Mouse (Mus musculus) ES-E14 (cell line): ENCODE results near the gene Msi2. TPM values are rescaled to one million over a fixed set of nuclear protein-coding genes. Genes with fewer than 3 reads are reported as not detected.

ENCODE experiments used
- DNase-seq: peaks from one replicate; pipeline ENCODE4 v3.0.0-alpha.2; 2013; ENCODE audit warnings: low read depth, low spot score
- H3K27ac ChIP-seq: 2 replicates; pipeline ENCODE4 v1.5.1; 2012; ENCODE audit warnings: low read depth, mild to moderate bottlenecking, low read length, moderate library complexity, mixed read lengths; ENCODE audit not compliant: poor library complexity, insufficient read depth, severe bottlenecking
- H3K36me3 ChIP-seq: 2 replicates; pipeline ENCODE4 v1.6.1; 2012; ENCODE audit warnings: mild to moderate bottlenecking, low read length, moderate library complexity, mixed read lengths; ENCODE audit not compliant: control insufficient read depth, poor library complexity, insufficient read depth, severe bottlenecking
- H3K4me1 ChIP-seq, 2 experiments: fragments of 150-350 bp in 1 of 2; sonication (generic) in 1 of 2; 2 replicates each; pipeline ENCODE4 v1.6.1; 2012; ENCODE audit warnings: low read length in 2 of 2, mild to moderate bottlenecking in 1 of 2, mixed read lengths in 1 of 2; ENCODE audit not compliant: control insufficient read depth in 2 of 2, insufficient read depth in 2 of 2, poor library complexity in 1 of 2
- H3K4me3 ChIP-seq, 2 experiments: fragments of 150-350 bp in 1 of 2; sonication (generic) in 1 of 2; 2 replicates each; pipeline ENCODE4 v1.5.1; 2012; ENCODE audit warnings: low read length in 2 of 2, low read depth in 1 of 2, mild to moderate bottlenecking in 1 of 2, mixed read lengths in 1 of 2; ENCODE audit not compliant: insufficient read depth in 1 of 2, poor library complexity in 1 of 2, severe bottlenecking in 1 of 2
- H3K9ac ChIP-seq: 2 replicates; pipeline ENCODE4 v1.6.1; 2012; ENCODE audit warnings: low read depth, mild to moderate bottlenecking, low read length, mixed read lengths; ENCODE audit not compliant: poor library complexity, insufficient read depth, severe bottlenecking
- H3K9me3 ChIP-seq: fragments of 150-350 bp; sonication (generic); 2 replicates; pipeline ENCODE4 v1.6.1; 2012; ENCODE audit warnings: low read depth, mild to moderate bottlenecking, low read length; ENCODE audit not compliant: control insufficient read depth, insufficient read depth
- CHD2 ChIP-seq: IDR thresholded peaks from 2 replicates; pipeline ENCODE4 v1.6.1; 2014; ENCODE audit warnings: mild to moderate bottlenecking, low read depth, low read length, inconsistent platforms
- HCFC1 ChIP-seq: IDR thresholded peaks from 2 replicates; pipeline ENCODE4 v1.6.1; 2012; ENCODE audit warnings: low read length, inconsistent platforms, borderline replicate concordance; ENCODE audit not compliant: insufficient read depth
- MAFK ChIP-seq: IDR thresholded peaks from 2 replicates; pipeline ENCODE4 v1.6.1; 2014; ENCODE audit warnings: mild to moderate bottlenecking, low read depth, low read length, inconsistent platforms; ENCODE audit not compliant: insufficient read depth
- ZC3H11A ChIP-seq: IDR thresholded peaks from 2 replicates; pipeline ENCODE4 v1.6.1; 2012; ENCODE audit warnings: low read depth, mild to moderate bottlenecking, inconsistent platforms, low read length, borderline replicate concordance
- ZNF384 ChIP-seq: IDR thresholded peaks from 2 replicates; pipeline ENCODE4 v1.6.1; 2012; ENCODE audit warnings: low read depth, low read length, inconsistent platforms
- in situ Hi-C, 2 experiments: fragments of 600-800 bp; cut with MboI; formaldehyde crosslinking; loops; one replicate each; pipeline ENCODE4 v1.15.1; 2025; ENCODE audit warnings: low sequenced_read_pairs in 2 of 2, inconsistent platforms in 1 of 2; ENCODE audit not compliant: unreplicated experiment in 2 of 2
- total RNA-seq: library from RNA; depleted of rRNA; stranded (reverse); fragments of 300-350 nt; gene quantifications from 2 replicates; pipeline ENCODE4 v1.2.3, GENCODE M21; 2012

The Msi2 gene
- total RNA-seq, 1 experiment, result 66.4 TPM

- Histone ChIP-seq H3K36me3 (peaks cover 7% of the 10 kb centered on the region; the same call in 1 of the 2 replicates), H3K9me3 (no peaks in the 10 kb centered on the region), H3K9ac (no peak overlapping the region), H3K4me3 (no peak overlapping the region), H3K4me1 (peaks cover 12 to 33% of the 10 kb centered on the region in 2 experiments), H3K27ac (no peak overlapping the region)
- TF ChIP-seq MAFK, result 0 out of 2 replicates have a peak, but pooled peaks have one; percentile 3
- no peak for TF ChIP-seq CHD2
- DNase-seq, result no peak
- in situ Hi-C loops, result no loop called here
These were observed 339.5 kb downstream of the Msi2 start for GRCm38 (mm10) chr11:88378686-88379339.

GRCm38 (mm10) chr11:88372589-88372988, 345.7 kb downstream of the Msi2 start:
- Histone ChIP-seq H3K4me1 (peaks cover 5 to 7% of the 10 kb centered on the region in 2 experiments; a peak in 3 of 4 replicates), H3K9ac (no peak overlapping the region), H3K9me3 (no peaks in the 10 kb centered on the region), H3K36me3 (peaks cover 6% of the 10 kb centered on the region; the same call in 1 of the 2 replicates), H3K27ac (no peak overlapping the region), H3K4me3 (no peak overlapping the region)
- no peak for DNase-seq
- TF ChIP-seq MAFK, result no peak
- TF ChIP-seq HCFC1, result no peak
- no peak for TF ChIP-seq CHD2
- in situ Hi-C loops, result no loop called here

DNA sequence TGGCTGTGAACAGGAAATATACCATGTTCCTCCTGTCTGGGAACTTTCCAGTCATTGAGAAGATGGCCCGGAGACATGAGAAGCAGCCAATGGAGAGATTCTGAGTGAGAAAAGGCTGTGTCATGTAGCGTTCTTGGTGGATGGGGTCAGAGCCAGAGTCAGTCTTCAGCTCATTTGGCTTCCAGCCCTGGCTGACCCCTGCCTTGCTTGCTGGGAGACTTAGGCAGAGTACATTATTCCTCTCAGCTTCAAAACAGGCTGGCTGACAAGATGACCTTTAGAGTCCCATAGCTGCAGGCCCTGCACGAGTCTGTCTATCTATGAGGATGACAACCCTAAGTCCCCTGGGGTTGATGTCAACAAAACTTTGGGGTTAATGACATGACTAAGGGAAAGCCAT, 348.4 kb downstream of the Msi2 start:
- Histone ChIP-seq H3K4me1 (peaks cover 6 to 8% of the 10 kb centered on the region in 2 experiments; a peak in 2 of 4 replicates), H3K27ac (no peak overlapping the region), H3K36me3 (peaks cover 5% of the 10 kb centered on the region; the same call in 1 of the 2 replicates), H3K9me3 (no peaks in the 10 kb centered on the region), H3K4me3 (no peak overlapping the region), H3K9ac (no peak overlapping the region)
- no peak for TF ChIP-seq HCFC1
- TF ChIP-seq ZC3H11A, result no peak
- no peak for DNase-seq
- in situ Hi-C loops, result no loop called here

DNA sequence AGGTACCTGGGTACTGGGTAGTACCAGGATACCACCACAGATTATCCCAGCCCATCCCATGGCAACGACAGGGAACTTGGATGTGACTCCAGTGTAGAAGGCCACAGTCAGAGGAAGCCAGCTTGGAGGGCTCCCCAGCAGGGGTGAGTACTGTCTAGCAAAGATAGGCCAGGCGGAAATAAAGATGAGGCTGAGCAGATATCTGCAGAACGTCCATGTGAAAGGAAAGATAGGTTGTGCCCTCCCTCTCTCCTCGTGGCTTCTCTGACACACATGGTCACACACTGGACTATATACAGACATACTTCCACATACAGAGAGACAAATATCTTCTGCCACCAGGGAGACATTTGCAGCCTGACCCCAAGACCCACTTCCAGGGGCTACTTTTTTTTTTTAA, 350.8 kb downstream of the Msi2 start:
- no peak overlapping the region for H3K9ac ChIP-seq
- DNase-seq, result no peak
- no peaks in the 10 kb centered on the region for H3K9me3 ChIP-seq
- no peak overlapping the region for H3K4me3 ChIP-seq
- TF ChIP-seq CHD2, result no peak
- TF ChIP-seq ZC3H11A, result no peak
- no peak for TF ChIP-seq HCFC1
- no peak for TF ChIP-seq MAFK
- no peak for TF ChIP-seq ZNF384
- peaks cover 8% of the 10 kb centered on the region; the same call in 1 of the 2 replicates for H3K36me3 ChIP-seq
- H3K4me1 ChIP-seq, result peaks cover 6 to 8% of the 10 kb centered on the region in 2 experiments; a peak in 2 of 4 replicates
- H3K27ac ChIP-seq, result no peak overlapping the region
- in situ Hi-C loops, result no loop called here

- no peak for DNase-seq
- Histone ChIP-seq H3K36me3 (peaks cover 8% of the 10 kb centered on the region; the same call in 1 of the 2 replicates), H3K27ac (no peak overlapping the region), H3K4me3 (no peak overlapping the region), H3K4me1 (peaks cover 6 to 8% of the 10 kb centered on the region in 2 experiments; a peak in 2 of 4 replicates), H3K9ac (no peak overlapping the region), H3K9me3 (no peaks in the 10 kb centered on the region)
- TF ChIP-seq MAFK (no peak), ZC3H11A (no peak), HCFC1 (no peak), CHD2 (no peak), ZNF384 (no peak)
- in situ Hi-C loops, result no loop called here
These were observed 352.3 kb downstream of the Msi2 start for GRCm38 (mm10) chr11:88365914-88366540.
